Mouse (Mus musculus): ENCODE data around the gene Olfr356. TPM values are rescaled to one million over a fixed set of nuclear protein-coding genes. Genes with fewer than 3 reads are reported as not detected.

The Olfr356 gene
- not detected in 2 replicates for total RNA-seq (2015; ENCODE audit: low replicate concordance)
- not detected in 2 replicates for total RNA-seq (2017; ENCODE audit: low replicate concordance)

GRCm38 (mm10) chr2:36936821-36937220 is at the start of gene Olfr356:
TSS of gene Olfr356 (plus strand) at chr2:36937121.
- no peak for ATAC-seq (replicated peaks; ENCODE audit: low FRiP score, poor library complexity, severe bottlenecking)

DNA sequence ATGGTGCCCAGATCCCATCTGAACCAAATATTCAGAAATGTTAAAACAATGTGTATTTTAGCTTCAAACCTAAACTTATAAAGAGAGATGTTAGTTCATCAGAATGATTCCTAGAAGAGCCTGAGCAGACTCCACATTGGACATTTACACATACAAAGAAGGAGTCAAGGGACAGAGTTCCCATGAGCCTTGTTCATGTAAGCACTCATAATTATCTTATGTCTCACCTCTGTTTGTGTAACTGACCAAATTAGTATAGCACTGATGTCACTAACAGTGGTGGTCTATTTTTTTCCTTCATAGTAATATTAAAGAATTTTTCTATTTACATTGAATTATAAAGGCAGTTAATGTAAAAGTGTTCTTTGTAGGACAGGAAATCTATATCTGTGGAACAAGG is 44.1 kb upstream of the Olfr356 start, which contains the start of gene Olfr353:
Olfr353 (minus strand) TSS at position 101 of the 400 bp plus-strand sequence.
- no peak for ATAC-seq (replicated peaks; ENCODE audit: low FRiP score, poor library complexity, severe bottlenecking)

DNA sequence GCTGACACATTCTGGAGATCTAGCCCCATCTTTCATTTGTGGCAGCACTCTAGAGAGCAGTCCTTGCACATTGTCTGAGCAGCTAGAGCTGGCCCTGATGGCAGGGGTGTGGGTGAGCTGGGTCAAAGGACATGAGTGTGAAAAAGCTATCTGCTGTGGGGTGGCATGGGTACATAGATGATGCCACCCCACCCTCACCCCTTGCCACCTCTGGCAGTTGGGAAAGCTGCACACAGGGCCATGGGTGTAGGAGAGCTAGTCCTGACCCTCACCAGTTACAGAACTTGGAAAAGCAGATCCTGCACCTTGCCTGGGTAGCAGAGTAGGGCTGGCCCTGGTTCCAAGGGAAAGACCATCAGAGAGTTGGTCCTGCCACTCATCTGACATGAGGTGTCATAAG is 39.8 kb upstream of the Olfr356 start:
- ATAC-seq (replicated peaks; ENCODE audit: low FRiP score, poor library complexity, severe bottlenecking) = no peak

- no peak for ATAC-seq (replicated peaks; ENCODE audit: low FRiP score, poor library complexity, severe bottlenecking)
These were observed 31.5 kb upstream of the Olfr356 start, which contains the start of gene Olfr354 for GRCm38 (mm10) chr2:36905380-36905779. TSS of gene Olfr354 (plus strand) at chr2:36905680.

DNA sequence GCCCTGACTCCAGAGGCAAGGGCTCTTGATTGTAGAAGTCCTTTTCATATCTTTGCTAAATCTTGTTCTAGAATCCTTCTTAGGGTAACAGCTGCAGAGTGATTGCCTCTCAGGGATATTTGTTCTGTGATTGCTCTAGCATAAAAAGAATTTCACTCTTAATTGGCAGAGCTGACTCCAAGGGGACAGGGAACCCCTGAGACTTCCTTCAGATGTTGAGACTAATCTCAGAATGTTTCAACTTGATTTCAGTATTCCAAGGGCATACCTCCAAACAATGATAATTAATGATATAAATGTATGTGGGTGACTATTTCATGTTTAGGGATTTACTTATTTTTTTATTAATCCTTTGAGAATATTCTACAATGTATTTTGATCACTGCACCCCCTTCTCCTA is 8.1 kb upstream of the Olfr356 start, which contains the start of gene Olfr355:
Olfr355 (minus strand) TSS at position 101 of the 400 bp plus-strand sequence.
- no peak for ATAC-seq (replicated peaks; ENCODE audit: low FRiP score, poor library complexity, severe bottlenecking)

Other genes with a start within 250 kb of the Olfr356 start
- not detected in 2 replicates for gene Olfr347, start 205.2 kb upstream of the Olfr356 start, total RNA-seq (2015; ENCODE audit: low replicate concordance)
- not detected in 2 replicates for gene Olfr347, start 205.2 kb upstream of the Olfr356 start, total RNA-seq (2017; ENCODE audit: low replicate concordance)
- not detected in 2 replicates for gene Olfr348, start 152.8 kb upstream of the Olfr356 start, total RNA-seq (2015; ENCODE audit: low replicate concordance)
- not detected in 2 replicates for gene Olfr348, start 152.8 kb upstream of the Olfr356 start, total RNA-seq (2017; ENCODE audit: low replicate concordance)
- gene Olfr50, start 146.6 kb upstream of the Olfr356 start, total RNA-seq (2015; ENCODE audit: low replicate concordance) = not detected in 2 replicates
- not detected in 2 replicates for gene Olfr50, start 146.6 kb upstream of the Olfr356 start, total RNA-seq (2017; ENCODE audit: low replicate concordance)
- not detected in 2 replicates for gene Olfr3, start 120.1 kb upstream of the Olfr356 start, total RNA-seq (2015; ENCODE audit: low replicate concordance)
- not detected in 2 replicates for gene Olfr3, start 120.1 kb upstream of the Olfr356 start, total RNA-seq (2017; ENCODE audit: low replicate concordance)
- gene Olfr350, start 90.8 kb upstream of the Olfr356 start, total RNA-seq (2015; ENCODE audit: low replicate concordance) = not detected in 2 replicates
- gene Olfr350, start 90.8 kb upstream of the Olfr356 start, total RNA-seq (2017; ENCODE audit: low replicate concordance) = not detected in 2 replicates
- not detected in 2 replicates for gene Olfr351, start 74.5 kb upstream of the Olfr356 start, total RNA-seq (2015; ENCODE audit: low replicate concordance)
- gene Olfr351, start 74.5 kb upstream of the Olfr356 start, total RNA-seq (2017; ENCODE audit: low replicate concordance) = not detected in 2 replicates
- not detected in 2 replicates for gene Olfr352, start 68.7 kb upstream of the Olfr356 start, total RNA-seq (2015; ENCODE audit: low replicate concordance)
- gene Olfr352, start 68.7 kb upstream of the Olfr356 start, total RNA-seq (2017; ENCODE audit: low replicate concordance) = not detected in 2 replicates
- not detected in 2 replicates for gene Olfr353, start 44.2 kb upstream of the Olfr356 start, total RNA-seq (2015; ENCODE audit: low replicate concordance)
- gene Olfr353, start 44.2 kb upstream of the Olfr356 start, total RNA-seq (2017; ENCODE audit: low replicate concordance) = not detected in 2 replicates
- not detected in 2 replicates for gene Olfr354, start 31.4 kb upstream of the Olfr356 start, total RNA-seq (2015; ENCODE audit: low replicate concordance)
- gene Olfr354, start 31.4 kb upstream of the Olfr356 start, total RNA-seq (2017; ENCODE audit: low replicate concordance) = not detected in 2 replicates
- not detected in 2 replicates for gene Olfr355, start 8.2 kb upstream of the Olfr356 start, total RNA-seq (2015; ENCODE audit: low replicate concordance)
- gene Olfr355, start 8.2 kb upstream of the Olfr356 start, total RNA-seq (2017; ENCODE audit: low replicate concordance) = not detected in 2 replicates
- gene Olfr357, start 56.7 kb downstream of the Olfr356 start, total RNA-seq (2015; ENCODE audit: low replicate concordance) = not detected in 2 replicates
- not detected in 2 replicates for gene Olfr357, start 56.7 kb downstream of the Olfr356 start, total RNA-seq (2017; ENCODE audit: low replicate concordance)
- not detected in 2 replicates for gene Olfr358, start 72.2 kb downstream of the Olfr356 start, total RNA-seq (2015; ENCODE audit: low replicate concordance)
- gene Olfr358, start 72.2 kb downstream of the Olfr356 start, total RNA-seq (2017; ENCODE audit: low replicate concordance) = not detected in 2 replicates
- not detected in 2 replicates for gene Olfr360, start 128.6 kb downstream of the Olfr356 start, total RNA-seq (2015; ENCODE audit: low replicate concordance)
- not detected in 2 replicates for gene Olfr360, start 128.6 kb downstream of the Olfr356 start, total RNA-seq (2017; ENCODE audit: low replicate concordance)
- not detected in 2 replicates for gene Olfr361, start 152.2 kb downstream of the Olfr356 start, total RNA-seq (2015; ENCODE audit: low replicate concordance)
- not detected in 2 replicates for gene Olfr361, start 152.2 kb downstream of the Olfr356 start, total RNA-seq (2017; ENCODE audit: low replicate concordance)
- not detected in 2 replicates for gene Olfr362, start 180.8 kb downstream of the Olfr356 start, total RNA-seq (2015; ENCODE audit: low replicate concordance)
- not detected in 2 replicates for gene Olfr362, start 180.8 kb downstream of the Olfr356 start, total RNA-seq (2017; ENCODE audit: low replicate concordance)
- gene Olfr364-ps1, start 202.2 kb downstream of the Olfr356 start, total RNA-seq (2015; ENCODE audit: low replicate concordance) = not detected in 2 replicates
- not detected in 2 replicates for gene Olfr364-ps1, start 202.2 kb downstream of the Olfr356 start, total RNA-seq (2017; ENCODE audit: low replicate concordance)

All from erythroid progenitor cell, adult 5-6 weeks (primary cell).